15 mouse cellular contexts compared by ENCODE assay signal in genomic region chr4:68461783-68462182, GRCm38 (mm10).
A peak's percentile ranks its signal among the peaks of the same experiment; 100 is the strongest.
DNase-seq lines count a peak whose midpoint lies in the region; ATAC-seq and TF ChIP-seq lines count a peak whose summit lies in the region.
"Had no signal": no experiment of that assay in that cellular context is flagged by ENCODE, and none has a peak within 500 bp of the region (broad histone marks: within the 10 kb centered on the region; RNA-seq: fewer than 3 reads in every experiment).

No protein-coding gene starts in this region.

- H3K9ac ChIP-seq in forebrain, embryonic 13.5 days = no peak overlapping the region
- no peak overlapping the region for H3K9ac ChIP-seq in forebrain, embryonic 12.5 days
- H3K9ac ChIP-seq: liver, embryonic 15.5 days had no signal

- peak; percentile 68; the same call in 1 of the 2 replicates for ATAC-seq in forebrain, embryonic 13.5 days
- ATAC-seq in forebrain, embryonic 12.5 days (ENCODE audit: low FRiP score) = no peak

- TF ChIP-seq POLR2A in thymus, adult 2 months (IDR thresholded peaks at IDR 0.05; ENCODE audit: control insufficient read depth, extremely low read depth, insufficient read depth, low read length, poor library complexity) = no peak

- H3K9me3 ChIP-seq in forebrain, embryonic 13.5 days (replicated peaks) = no peaks in the 10 kb centered on the region
- no peaks in the 10 kb centered on the region for H3K9me3 ChIP-seq in forebrain, embryonic 12.5 days
- H3K9me3 ChIP-seq: limb, embryonic 10.5 days; liver, embryonic 15.5 days had no signal

- no peaks in the 10 kb centered on the region for H3K27me3 ChIP-seq in forebrain, embryonic 13.5 days
- no peaks in the 10 kb centered on the region for H3K27me3 ChIP-seq in forebrain, embryonic 12.5 days
- no peaks in the 10 kb centered on the region for H3K27me3 ChIP-seq in thymus, adult 2 months (ENCODE audit: control insufficient read depth, insufficient read depth, low read length)
- H3K27me3 ChIP-seq: liver, embryonic 15.5 days had no signal

- H3K27ac ChIP-seq in forebrain, embryonic 13.5 days = no peak overlapping the region
- no peak overlapping the region for H3K27ac ChIP-seq in forebrain, embryonic 12.5 days
- no peak overlapping the region for H3K27ac ChIP-seq in thymus, adult 2 months (ENCODE audit: control insufficient read depth, insufficient read depth, low read length)
- H3K27ac ChIP-seq: limb, embryonic 10.5 days; liver, embryonic 15.5 days; macrophage had no signal

- H3K4me2 ChIP-seq in forebrain, embryonic 13.5 days = no peak overlapping the region
- H3K4me2 ChIP-seq in forebrain, embryonic 12.5 days = no peak overlapping the region
- H3K4me2 ChIP-seq: liver, embryonic 15.5 days had no signal

- H3K36me3 ChIP-seq in forebrain, embryonic 13.5 days (ENCODE audit: poor library complexity, severe bottlenecking) = no peaks in the 10 kb centered on the region
- H3K36me3 ChIP-seq in forebrain, embryonic 12.5 days (replicated peaks) = no peaks in the 10 kb centered on the region
- H3K36me3 ChIP-seq in thymus, adult 2 months (ENCODE audit: control insufficient read depth, insufficient read depth, low read length) = no peaks in the 10 kb centered on the region
- H3K36me3 ChIP-seq: limb, embryonic 10.5 days; liver, embryonic 15.5 days had no signal

- TF ChIP-seq CTCF in thymus, adult 2 months (IDR thresholded peaks at IDR 0.05; ENCODE audit: borderline replicate concordance, control insufficient read depth, extremely low read depth, insufficient read depth, low read length, poor library complexity) = no peak

- H3K4me1 ChIP-seq in forebrain, embryonic 13.5 days = 0 out of 2 replicates have a peak, but pooled peaks cover 4% of the 10 kb centered on the region
- H3K4me1 ChIP-seq in forebrain, embryonic 12.5 days = no peaks in the 10 kb centered on the region
- H3K4me1 ChIP-seq in thymus, adult 2 months (replicated peaks; ENCODE audit: control insufficient read depth, insufficient read depth, low read length) = no peaks in the 10 kb centered on the region
- H3K4me1 ChIP-seq: limb, embryonic 10.5 days; liver, embryonic 15.5 days had no signal

- H3K4me3 ChIP-seq in forebrain, embryonic 13.5 days = no peak overlapping the region
- no peak overlapping the region for H3K4me3 ChIP-seq in forebrain, embryonic 12.5 days (replicated peaks)
- no peak overlapping the region for H3K4me3 ChIP-seq in thymus, adult 2 months (ENCODE audit: control insufficient read depth, insufficient read depth, low read length)
- H3K4me3 ChIP-seq: limb, embryonic 10.5 days; liver, embryonic 15.5 days had no signal

- peak; percentile 14 for DNase-seq in NIH3T3 (ENCODE audit: low read depth)
- DNase-seq in cerebellum, adult 9-10 months = peak; percentile 80
- DNase-seq in layer of hippocampus, adult 8-10 months (ENCODE audit: low spot score in 2 of 2) = peak; percentile 22 to 55
- no peak for DNase-seq in ovary, postnatal 10 days (ENCODE audit: low spot score)
- no peak for DNase-seq in right cerebral cortex, adult 18-20 months
- DNase-seq in thymus, adult 2 months = no peak
- DNase-seq: adrenal gland, postnatal 14 days; heart, adult 18-20 months; heart, postnatal 14 days; kidney, adult 2 months had no signal

Comparison
In these comparisons a context has a peak if more than half of its experiments do, and no peak if none do; other contexts are left out.
1. DNase-seq: peak in NIH3T3 (single experiment), cerebellum, adult 9-10 months (single experiment) and layer of hippocampus, adult 8-10 months (2 of 2); none in ovary, postnatal 10 days (single experiment), right cerebral cortex, adult 18-20 months (single experiment) and thymus, adult 2 months (single experiment).